Mouse (Mus musculus) ES-Bruce4 (cell line): ENCODE data around the gene Lin7c. TPM values are rescaled to one million over a fixed set of nuclear protein-coding genes. Genes with fewer than 3 reads are reported as not detected.

Source experiments
- H3K27ac ChIP-seq: 2 replicates; pipeline ENCODE4 v1.5.1; 2012; ENCODE audit warnings: low read length, inconsistent platforms; ENCODE audit not compliant: insufficient read depth
- H3K27me3 ChIP-seq: 2 replicates; pipeline ENCODE4 v1.6.1; 2012; ENCODE audit warnings: mild to moderate bottlenecking, low read length, inconsistent platforms; ENCODE audit not compliant: control insufficient read depth, poor library complexity, insufficient read depth, severe bottlenecking
- H3K36me3 ChIP-seq: 2 replicates; pipeline ENCODE4 v1.6.1; 2012; ENCODE audit warnings: inconsistent platforms, mild to moderate bottlenecking, low read length, moderate library complexity; ENCODE audit not compliant: control insufficient read depth, poor library complexity, insufficient read depth, severe bottlenecking
- H3K4me1 ChIP-seq: one replicate; pipeline ENCODE4 v1.8.1; 2011; ENCODE audit warnings: low read length; ENCODE audit not compliant: control insufficient read depth, insufficient read depth
- H3K4me3 ChIP-seq: 2 replicates; pipeline ENCODE4 v1.5.1; 2011; ENCODE audit warnings: low read depth, mild to moderate bottlenecking, low read length
- H3K9ac ChIP-seq: 2 replicates; pipeline ENCODE4 v1.6.1; 2012; ENCODE audit warnings: low read depth, mild to moderate bottlenecking, inconsistent platforms; ENCODE audit not compliant: poor library complexity, severe bottlenecking
- H3K9me3 ChIP-seq: replicated peaks from 2 replicates; pipeline ENCODE4 v1.6.1; 2012; ENCODE audit warnings: mild to moderate bottlenecking, low read length, inconsistent platforms; ENCODE audit not compliant: control insufficient read depth, poor library complexity, insufficient read depth, severe bottlenecking
- CTCF ChIP-seq: IDR thresholded peaks from one replicate; pipeline ENCODE4 v1.8.1; 2011; ENCODE audit warnings: low read depth, low read length
- EP300 ChIP-seq: IDR thresholded peaks from 2 replicates; pipeline ENCODE4 v1.6.1; 2011; ENCODE audit warnings: low read depth, low read length; ENCODE audit not compliant: insufficient read depth
- POLR2A ChIP-seq: IDR thresholded peaks from one replicate; pipeline ENCODE4 v1.8.1; 2011; ENCODE audit warnings: low read length; ENCODE audit not compliant: insufficient read depth
- polyA plus RNA-seq: library from polyadenylated mRNA; stranded (reverse); fragments of >200 nt; gene quantifications from 2 replicates; pipeline ENCODE4 v1.2.4, GENCODE M21; 2011; ENCODE audit warnings: low read depth; ENCODE audit not compliant: missing spikeins, insufficient read depth, insufficient read length

Lin7c gene
- polyA plus RNA-seq, 1 experiment, result 139 TPM

- Histone ChIP-seq H3K9me3 (no peaks in the 10 kb centered on the region), H3K27ac (no peak overlapping the region), H3K4me1 (peaks cover 1% of the 10 kb centered on the region), H3K4me3 (no peak overlapping the region), H3K36me3 (peaks cover 22% of the 10 kb centered on the region; the same call in 1 of the 2 replicates), H3K27me3 (no peaks in the 10 kb centered on the region), H3K9ac (no peak overlapping the region)
- no peak for TF ChIP-seq EP300
Measured at GRCm38 (mm10) chr2:109923031-109923430, 32.4 kb downstream of the Lin7c start.

- no peak overlapping the region for H3K27ac ChIP-seq
- no peaks in the 10 kb centered on the region for H3K27me3 ChIP-seq
- no peak overlapping the region for H3K4me3 ChIP-seq
- peaks cover 28% of the 10 kb centered on the region; the same call in 1 of the 2 replicates for H3K36me3 ChIP-seq
- TF ChIP-seq CTCF (no peak), POLR2A (no peak), EP300 (no peak)
- no peak overlapping the region for H3K9ac ChIP-seq
- peaks cover 1% of the 10 kb centered on the region for H3K4me1 ChIP-seq
- H3K9me3 ChIP-seq, result no peaks in the 10 kb centered on the region
Measured at GRCm38 (mm10) chr2:109923945-109924344, 33.3 kb downstream of the Lin7c start.

DNA sequence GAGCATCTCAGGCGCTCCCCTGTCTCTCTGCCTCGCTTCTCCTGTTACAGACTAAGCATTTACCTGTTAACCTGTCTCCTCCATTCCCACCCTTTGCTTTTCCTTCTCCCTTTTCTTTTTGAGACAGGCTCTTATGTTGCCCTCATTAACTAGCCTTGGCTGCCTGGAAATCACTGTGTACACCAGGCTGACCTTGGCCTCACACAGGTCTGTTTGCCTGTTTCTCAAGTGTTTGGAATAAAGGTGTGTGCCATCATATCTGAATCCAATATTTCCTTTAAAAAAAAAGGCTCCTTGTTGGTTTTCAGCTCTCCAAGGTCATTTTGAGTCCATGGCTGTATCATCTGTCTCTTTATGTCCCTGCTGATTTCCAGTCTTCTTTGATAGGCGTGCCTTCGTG lies 36.3 kb downstream of the Lin7c start:
- Histone ChIP-seq H3K27me3 (no peaks in the 10 kb centered on the region), H3K36me3 (peaks cover 17% of the 10 kb centered on the region; the same call in 1 of the 2 replicates), H3K4me3 (no peak overlapping the region), H3K27ac (no peak overlapping the region), H3K9ac (no peak overlapping the region), H3K4me1 (peaks cover 1% of the 10 kb centered on the region), H3K9me3 (no peaks in the 10 kb centered on the region)
- TF ChIP-seq EP300 (no peak), POLR2A (no peak), CTCF (no peak)

- TF ChIP-seq CTCF, result no peak
- Histone ChIP-seq H3K27me3 (no peaks in the 10 kb centered on the region), H3K36me3 (peaks cover 17% of the 10 kb centered on the region; the same call in 1 of the 2 replicates), H3K4me3 (no peak overlapping the region), H3K27ac (no peak overlapping the region), H3K4me1 (peaks cover 1% of the 10 kb centered on the region), H3K9ac (no peak overlapping the region), H3K9me3 (no peaks in the 10 kb centered on the region)
Measured at GRCm38 (mm10) chr2:109927446-109927845, 36.8 kb downstream of the Lin7c start.

GRCm38 (mm10) chr2:109927876-109928275 lies 37.2 kb downstream of the Lin7c start:
- Histone ChIP-seq H3K4me3 (no peak overlapping the region), H3K27me3 (no peaks in the 10 kb centered on the region), H3K36me3 (peaks cover 19% of the 10 kb centered on the region; the same call in 1 of the 2 replicates), H3K4me1 (peaks cover 1% of the 10 kb centered on the region), H3K9ac (no peak overlapping the region), H3K9me3 (no peaks in the 10 kb centered on the region), H3K27ac (no peak overlapping the region)
- no peak for TF ChIP-seq EP300
- no peak for TF ChIP-seq CTCF

GRCm38 (mm10) chr2:109928791-109929190 lies 38.1 kb downstream of the Lin7c start:
- no peaks in the 10 kb centered on the region for H3K27me3 ChIP-seq

More at GRCm38 (mm10) chr2:109928791-109929190, 38.1 kb downstream of the Lin7c start:
- H3K36me3 ChIP-seq, result peaks cover 19% of the 10 kb centered on the region; the same call in 1 of the 2 replicates
- TF ChIP-seq POLR2A, result no peak
- no peak for TF ChIP-seq EP300
- no peak for TF ChIP-seq CTCF
- H3K9me3 ChIP-seq, result no peaks in the 10 kb centered on the region
- no peak overlapping the region for H3K4me3 ChIP-seq
- H3K9ac ChIP-seq, result no peak overlapping the region
- no peak overlapping the region for H3K27ac ChIP-seq
- H3K4me1 ChIP-seq, result peaks cover 1% of the 10 kb centered on the region
